8 mouse cellular contexts compared by ENCODE assay signal in genomic region chr14:116924876-116925601, GRCm38 (mm10). TPM values are rescaled to one million over a fixed set of nuclear protein-coding genes. Genes with fewer than 3 reads are reported as not detected.
DNase-seq lines count a peak whose midpoint lies in the region; ATAC-seq and TF ChIP-seq lines count a peak whose summit lies in the region.

Gene Gpc6, plus strand, starts transcription at chr14:116925315.

- H3K9ac ChIP-seq in embryonic facial prominence, embryonic 14.5 days (ENCODE audit: low read depth, low read length) = peak within 1 kb of the TSS; percentile 90
- H3K9ac ChIP-seq in kidney, embryonic 14.5 days (ENCODE audit: low read depth, low read length) = peak within 1 kb of the TSS; percentile 96
- peak within 1 kb of the TSS; percentile 84 for H3K9ac ChIP-seq in limb, embryonic 15.5 days

- H3K79me2 ChIP-seq in myocyte (ENCODE audit: control insufficient read depth, insufficient read depth) = no peaks in the 10 kb centered on the region

- H3K9me3 ChIP-seq in megakaryocyte, embryonic 14.5 days = peaks cover 4% of the 10 kb centered on the region
- no peaks in the 10 kb centered on the region for H3K9me3 ChIP-seq in embryonic facial prominence, embryonic 14.5 days (ENCODE audit: control insufficient read depth, low read length)
- H3K9me3 ChIP-seq in heart, embryonic 10.5 days = no peaks in the 10 kb centered on the region
- no peaks in the 10 kb centered on the region for H3K9me3 ChIP-seq in kidney, embryonic 14.5 days (ENCODE audit: control insufficient read depth, low read length)
- H3K9me3 ChIP-seq in limb, embryonic 15.5 days = no peaks in the 10 kb centered on the region

- H3ac ChIP-seq in myocyte (ENCODE audit: control insufficient read depth, insufficient read length) = peak within 1 kb of the TSS; percentile 49

- ATAC-seq in megakaryocyte, adult 5-6 weeks (ENCODE audit: poor library complexity, severe bottlenecking) = no peak
- peak; percentile 82 for ATAC-seq in embryonic facial prominence, embryonic 14.5 days (ENCODE audit: low read depth)
- peak; percentile 73 for ATAC-seq in kidney, embryonic 14.5 days (ENCODE audit: low FRiP score, low TSS enrichment)
- peak; percentile 85 for ATAC-seq in limb, embryonic 15.5 days (ENCODE audit: insufficient number of reproducible peaks, low FRiP score, low TSS enrichment, low read depth)

- peaks cover 46% of the 10 kb centered on the region for H3K27me3 ChIP-seq in megakaryocyte, embryonic 14.5 days (replicated peaks)
- H3K27me3 ChIP-seq in embryonic facial prominence, embryonic 14.5 days (replicated peaks; ENCODE audit: control insufficient read depth, insufficient read depth, low read length) = no peaks in the 10 kb centered on the region
- no peaks in the 10 kb centered on the region for H3K27me3 ChIP-seq in heart, embryonic 10.5 days (ENCODE audit: insufficient read depth, poor library complexity, severe bottlenecking)
- H3K27me3 ChIP-seq in kidney, embryonic 14.5 days (ENCODE audit: control insufficient read depth, insufficient read depth, low read length) = no peaks in the 10 kb centered on the region
- H3K27me3 ChIP-seq in limb, embryonic 15.5 days = no peaks in the 10 kb centered on the region
- H3K27me3 ChIP-seq in myocyte (ENCODE audit: control insufficient read depth, insufficient read depth, insufficient read length) = no peaks in the 10 kb centered on the region

- peaks cover 19% of the 10 kb centered on the region for H3K4me1 ChIP-seq in megakaryocyte, embryonic 14.5 days
- H3K4me1 ChIP-seq in embryonic facial prominence, embryonic 14.5 days (ENCODE audit: control insufficient read depth, insufficient read depth, low read length) = peaks cover 20% of the 10 kb centered on the region
- H3K4me1 ChIP-seq in heart, embryonic 10.5 days = peaks cover 12% of the 10 kb centered on the region
- peaks cover 16% of the 10 kb centered on the region for H3K4me1 ChIP-seq in kidney, embryonic 14.5 days (ENCODE audit: control insufficient read depth, insufficient read depth, low read length)
- peaks cover 8% of the 10 kb centered on the region for H3K4me1 ChIP-seq in limb, embryonic 15.5 days

- no peaks in the 10 kb centered on the region for H3K36me3 ChIP-seq in megakaryocyte, embryonic 14.5 days (replicated peaks; ENCODE audit: low read length)
- H3K36me3 ChIP-seq in embryonic facial prominence, embryonic 14.5 days (ENCODE audit: control insufficient read depth, insufficient read depth, low read length) = no peaks in the 10 kb centered on the region
- H3K36me3 ChIP-seq in heart, embryonic 10.5 days = no peaks in the 10 kb centered on the region
- no peaks in the 10 kb centered on the region for H3K36me3 ChIP-seq in kidney, embryonic 14.5 days (ENCODE audit: control insufficient read depth, insufficient read depth, low read length)
- no peaks in the 10 kb centered on the region for H3K36me3 ChIP-seq in limb, embryonic 15.5 days
- no peaks in the 10 kb centered on the region for H3K36me3 ChIP-seq in myocyte (ENCODE audit: control insufficient read depth, insufficient read depth)

- H3K4me2 ChIP-seq in embryonic facial prominence, embryonic 14.5 days (ENCODE audit: low read depth, low read length) = peak within 1 kb of the TSS; percentile 72
- peak within 1 kb of the TSS; percentile 65 for H3K4me2 ChIP-seq in kidney, embryonic 14.5 days (replicated peaks; ENCODE audit: low read depth, low read length)
- peak within 1 kb of the TSS; percentile 86 for H3K4me2 ChIP-seq in limb, embryonic 15.5 days
- peak within 1 kb of the TSS; percentile 84 for H3K4me2 ChIP-seq in myocyte (ENCODE audit: low read depth)

- peak within 1 kb of the TSS; percentile 81 for H3K4me3 ChIP-seq in megakaryocyte, embryonic 14.5 days (replicated peaks)
- peak within 1 kb of the TSS; percentile 90 for H3K4me3 ChIP-seq in embryonic facial prominence, embryonic 14.5 days (ENCODE audit: low read depth, low read length)
- peak within 1 kb of the TSS; percentile 82 for H3K4me3 ChIP-seq in heart, embryonic 10.5 days
- H3K4me3 ChIP-seq in kidney, embryonic 14.5 days (ENCODE audit: low read length) = peak within 1 kb of the TSS; percentile 93
- H3K4me3 ChIP-seq in limb, embryonic 15.5 days = peak within 1 kb of the TSS; percentile 77
- H3K4me3 ChIP-seq in myocyte = peak within 1 kb of the TSS; percentile 47

- no peak for TF ChIP-seq POLR2A in myocyte (IDR thresholded peaks at IDR 0.05; ENCODE audit: insufficient read length, low read depth)

- WGBS in embryonic facial prominence, embryonic 14.5 days = under 1% methylated on average over 38 of the region's 38 CpGs
- WGBS in heart, embryonic 10.5 days = 1% methylated on average over 38 of the region's 38 CpGs
- WGBS in kidney, embryonic 14.5 days = under 1% methylated on average over 38 of the region's 38 CpGs
- under 1% methylated on average over 38 of the region's 38 CpGs for WGBS in limb, embryonic 15.5 days

- H3K27ac ChIP-seq in embryonic facial prominence, embryonic 14.5 days (replicated peaks; ENCODE audit: low read depth, low read length) = peak within 1 kb of the TSS; percentile 98
- peak within 1 kb of the TSS; percentile 94 for H3K27ac ChIP-seq in heart, embryonic 10.5 days
- peak within 1 kb of the TSS; percentile 98 for H3K27ac ChIP-seq in kidney, embryonic 14.5 days (ENCODE audit: low read depth, low read length)
- H3K27ac ChIP-seq in limb, embryonic 15.5 days = peak within 1 kb of the TSS; percentile 97

- DNase-seq in embryonic facial prominence, embryonic 14.5 days (ENCODE audit: low spot score) = peak; percentile 96
- DNase-seq in heart, embryonic 10.5 days (ENCODE audit: low spot score) = peak; percentile 84
- peak; percentile 63 to 65 for DNase-seq in urinary bladder, adult 18-20 months (ENCODE audit: low spot score in 2 of 2)

TF ChIP-seq in myocyte, 11 proteins besides CTCF, POLR2A, EP300 and RAD21:
- TF ChIP-seq USF1 (IDR thresholded peaks at IDR 0.05; ENCODE audit: low read depth) (no peak), E2F4 (IDR thresholded peaks at IDR 0.05; ENCODE audit: insufficient read depth) (no peak), MAX (IDR thresholded peaks at IDR 0.05; ENCODE audit: low read depth) (peak; percentile 48)

RNA-seq across cellular contexts. Expression of gene Gpc6, which starts in this region (rescaled TPM):
- not detected in 2 replicates for polyA plus RNA-seq in megakaryocyte, embryonic 14.5 days (2012; ENCODE audit: insufficient read depth, low replicate concordance)
- total RNA-seq in megakaryocyte, adult 5-6 weeks (2015) = 0.14 TPM in 1 of 2 replicates, not detected in the other
- total RNA-seq in megakaryocyte, adult 5-6 weeks (2017) = 0.07 TPM in 1 of 2 replicates, not detected in the other
- polyA plus RNA-seq in embryonic facial prominence, embryonic 14.5 days (2014; fragmentation: Nextera tagmentation; extraction: Ambion mirVana) = 42.5 and 51.2 TPM in 2 replicates
- polyA plus RNA-seq in heart, embryonic 10.5 days (2016; fragmentation: Nextera tagmentation; extraction: Ambion mirVana) = 12.3 and 31.8 TPM in 2 replicates
- polyA plus RNA-seq in kidney, embryonic 14.5 days (2014; fragmentation: Nextera tagmentation; extraction: Ambion mirVana) = 52.0 and 71.8 TPM in 2 replicates
- polyA plus RNA-seq in limb, embryonic 15.5 days (2015; fragmentation: Nextera tagmentation; extraction: Ambion mirVana) = 40.1 and 42.5 TPM in 2 replicates
- polyA plus RNA-seq in myocyte (2012; fragmentation: generic; extraction: Trizol) = 5.0 TPM
